Mouse (Mus musculus): ENCODE measurements around the gene Klf7. TPM values are rescaled to one million over a fixed set of nuclear protein-coding genes. Genes with fewer than 3 reads are reported as not detected.
A peak's percentile ranks its signal among the peaks of the same experiment; 100 is the strongest.

The Klf7 gene
- polyA plus RNA-seq (2015; fragmentation: Nextera tagmentation; extraction: Ambion mirVana): 19.5 and 23.5 TPM in 2 replicates

DNA sequence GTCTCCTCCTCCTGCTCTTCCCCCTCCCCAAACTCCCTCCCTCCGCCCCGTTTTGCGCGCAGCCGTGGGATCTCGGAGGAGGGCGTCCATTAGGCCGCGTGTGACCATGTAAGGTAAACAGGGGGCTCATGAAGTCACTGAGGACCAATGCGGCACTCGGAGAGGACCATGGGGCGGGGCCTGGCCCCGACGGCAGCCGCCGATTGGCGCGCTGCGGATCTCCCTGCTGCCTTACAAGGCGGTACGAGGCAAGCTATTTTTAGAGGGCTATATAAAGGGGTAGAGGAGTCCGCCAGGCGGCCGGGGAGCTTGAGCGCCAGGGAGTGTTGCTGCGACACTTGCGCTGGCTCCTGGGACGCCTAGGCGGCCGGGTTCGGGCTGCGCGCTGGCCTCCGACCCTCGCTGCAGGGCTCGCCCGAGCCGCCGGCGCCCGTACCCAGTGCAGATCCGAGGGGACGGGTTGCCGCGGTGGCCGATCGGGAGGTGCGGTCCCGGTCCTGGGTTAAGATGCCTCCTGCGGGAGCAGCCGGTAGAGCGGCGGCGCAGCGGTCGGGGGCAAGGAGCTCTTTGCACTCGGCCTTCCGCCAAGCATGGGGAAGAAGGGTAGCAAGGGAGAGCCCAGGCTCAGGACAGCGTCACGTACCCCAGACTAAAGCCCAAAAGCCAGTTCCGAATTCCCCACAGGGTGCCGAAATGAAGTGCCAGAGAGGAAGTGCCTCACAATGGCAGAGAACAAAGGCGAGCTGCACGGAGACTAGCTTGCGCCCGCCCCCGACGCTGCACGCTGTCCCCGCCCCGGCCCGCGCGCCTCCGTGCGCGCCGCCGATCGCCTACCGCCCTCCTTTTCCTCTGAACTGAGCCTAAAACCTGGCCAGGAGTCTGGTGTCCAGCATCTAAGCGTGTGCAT lies at the start of gene Klf7:
Gene Klf7, minus strand, starts transcription at position 724 of the 907 bp plus-strand sequence.
- H3K4me3 ChIP-seq: peak within 1 kb of the TSS; percentile 72
- no peaks in the 10 kb centered on the region for H3K36me3 ChIP-seq
- peak within 1 kb of the TSS; percentile 74 for H3K4me2 ChIP-seq
- ATAC-seq (ENCODE audit: insufficient number of reproducible peaks, insufficient read depth, low FRiP score, low TSS enrichment, low read depth): peak; percentile 98
- under 1% methylated on average over 77 of the region's 82 CpGs for WGBS
- H3K27me3 ChIP-seq: no peaks in the 10 kb centered on the region
- peak within 1 kb of the TSS; percentile 99 for H3K9ac ChIP-seq
- peaks cover 23% of the 10 kb centered on the region for H3K4me1 ChIP-seq
- no peaks in the 10 kb centered on the region for H3K9me3 ChIP-seq
- peak within 1 kb of the TSS; percentile 100 for H3K27ac ChIP-seq

- Histone ChIP-seq H3K36me3 (no peaks in the 10 kb centered on the region), H3K4me1 (no peaks in the 10 kb centered on the region), H3K27me3 (no peaks in the 10 kb centered on the region), H3K27ac (no peak overlapping the region), H3K9ac (no peak overlapping the region), H3K4me2 (no peak overlapping the region), H3K9me3 (no peaks in the 10 kb centered on the region), H3K4me3 (no peak overlapping the region)
- WGBS: 53% methylated on average over 5 of the region's 5 CpGs
- no peak for ATAC-seq (ENCODE audit: insufficient number of reproducible peaks, insufficient read depth, low FRiP score, low TSS enrichment, low read depth)
Measured at GRCm38 (mm10) chr1:64164526-64165062, 42.5 kb upstream of the Klf7 start.

GRCm38 (mm10) chr1:64158766-64159165 lies 36.7 kb upstream of the Klf7 start:
- no peak overlapping the region for H3K27ac ChIP-seq
- H3K4me1 ChIP-seq: no peaks in the 10 kb centered on the region
- no peaks in the 10 kb centered on the region for H3K36me3 ChIP-seq
- H3K4me2 ChIP-seq: no peak overlapping the region
- no peaks in the 10 kb centered on the region for H3K9me3 ChIP-seq
- no peak overlapping the region for H3K9ac ChIP-seq
- H3K4me3 ChIP-seq: no peak overlapping the region
- no peak for ATAC-seq (ENCODE audit: insufficient number of reproducible peaks, insufficient read depth, low FRiP score, low TSS enrichment, low read depth)
- WGBS: 49% methylated on average over 3 of the region's 3 CpGs
- H3K27me3 ChIP-seq: no peaks in the 10 kb centered on the region

DNA sequence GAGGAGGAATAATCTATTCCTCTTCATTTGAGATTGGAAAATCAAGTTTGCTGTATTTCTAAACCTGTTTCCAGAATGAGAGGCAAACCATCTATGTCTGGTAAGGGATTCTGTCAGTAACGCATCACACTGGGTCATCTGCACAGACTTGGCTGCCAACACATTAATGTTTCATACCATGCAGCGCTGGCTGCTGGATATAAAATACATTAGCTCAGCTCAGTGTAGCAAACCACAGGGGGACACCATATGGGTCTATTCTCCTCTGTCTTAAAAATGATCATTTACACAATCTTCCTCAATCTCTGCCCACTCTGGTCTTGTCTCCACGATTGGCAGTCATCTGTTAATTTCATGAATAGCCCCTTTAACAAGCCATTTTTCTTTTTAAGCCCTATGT lies 27.1 kb upstream of the Klf7 start:
- 88% methylated on average over 3 of the region's 3 CpGs for WGBS
- Histone ChIP-seq H3K9ac (no peak overlapping the region), H3K4me3 (no peak overlapping the region), H3K36me3 (no peaks in the 10 kb centered on the region), H3K4me2 (no peak overlapping the region), H3K27me3 (no peaks in the 10 kb centered on the region), H3K9me3 (no peaks in the 10 kb centered on the region), H3K27ac (no peak overlapping the region), H3K4me1 (no peaks in the 10 kb centered on the region)
- ATAC-seq (ENCODE audit: insufficient number of reproducible peaks, insufficient read depth, low FRiP score, low TSS enrichment, low read depth): no peak

- WGBS: 56% methylated on average over 6 of the region's 6 CpGs
- ATAC-seq (ENCODE audit: insufficient number of reproducible peaks, insufficient read depth, low FRiP score, low TSS enrichment, low read depth): no peak
- H3K4me2 ChIP-seq: no peak overlapping the region
Measured at GRCm38 (mm10) chr1:64142691-64143445, 20.8 kb upstream of the Klf7 start.

GRCm38 (mm10) chr1:64134439-64134838 lies 12.4 kb upstream of the Klf7 start:
- ATAC-seq (ENCODE audit: insufficient number of reproducible peaks, insufficient read depth, low FRiP score, low TSS enrichment, low read depth): no peak
- no peak overlapping the region for H3K9ac ChIP-seq
- H3K9me3 ChIP-seq: no peaks in the 10 kb centered on the region
- H3K27ac ChIP-seq: no peak overlapping the region
- H3K36me3 ChIP-seq: no peaks in the 10 kb centered on the region
- WGBS: 87% methylated on average over 1 of the region's 1 CpGs
- H3K4me2 ChIP-seq: no peak overlapping the region
- no peaks in the 10 kb centered on the region for H3K27me3 ChIP-seq
- H3K4me1 ChIP-seq: no peaks in the 10 kb centered on the region
- no peak overlapping the region for H3K4me3 ChIP-seq

More at GRCm38 (mm10) chr1:64142691-64143445, 20.8 kb upstream of the Klf7 start:
- no peaks in the 10 kb centered on the region for H3K9me3 ChIP-seq
- H3K36me3 ChIP-seq: no peaks in the 10 kb centered on the region
- H3K4me3 ChIP-seq: no peak overlapping the region
- H3K9ac ChIP-seq: no peak overlapping the region
- no peaks in the 10 kb centered on the region for H3K27me3 ChIP-seq
- no peak overlapping the region for H3K27ac ChIP-seq
- 0 out of 2 replicates have a peak, but pooled peaks cover 3% of the 10 kb centered on the region for H3K4me1 ChIP-seq

- H3K4me3 ChIP-seq: no peak overlapping the region
- H3K36me3 ChIP-seq: no peaks in the 10 kb centered on the region
- no peaks in the 10 kb centered on the region for H3K9me3 ChIP-seq
- no peak overlapping the region for H3K4me2 ChIP-seq
- WGBS: 71% methylated on average over 2 of the region's 2 CpGs
- H3K4me1 ChIP-seq: no peaks in the 10 kb centered on the region; the same call in 1 of the 2 replicates
- H3K27me3 ChIP-seq: no peaks in the 10 kb centered on the region
- no peak overlapping the region for H3K9ac ChIP-seq
- ATAC-seq (ENCODE audit: insufficient number of reproducible peaks, insufficient read depth, low FRiP score, low TSS enrichment, low read depth): no peak
- no peak overlapping the region for H3K27ac ChIP-seq
Measured at GRCm38 (mm10) chr1:64126822-64127221, 4.7 kb upstream of the Klf7 start.

DNA sequence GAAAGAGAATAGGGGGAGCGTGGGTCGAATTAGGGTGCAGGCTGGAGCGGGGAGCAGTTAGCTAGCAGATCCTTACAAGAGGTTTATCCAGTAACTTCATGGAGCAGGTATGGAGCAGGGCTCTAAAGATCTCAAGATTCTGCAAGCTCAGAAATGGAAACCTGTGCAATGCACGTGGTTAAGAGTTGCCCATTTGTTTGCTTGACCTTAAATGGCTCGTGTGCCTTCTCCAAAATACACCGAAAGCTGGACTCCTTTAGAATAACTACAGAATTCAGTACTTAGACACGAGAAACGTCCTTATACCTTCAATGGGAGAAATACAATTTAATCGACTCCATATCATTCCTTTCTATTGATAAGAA lies 366 bp upstream of the Klf7 start:
- peak overlapping the region; percentile 74 for H3K4me2 ChIP-seq
- H3K9ac ChIP-seq: peak overlapping the region; percentile 99
- no peaks in the 10 kb centered on the region for H3K27me3 ChIP-seq
- H3K36me3 ChIP-seq: no peaks in the 10 kb centered on the region
- ATAC-seq (ENCODE audit: insufficient number of reproducible peaks, insufficient read depth, low FRiP score, low TSS enrichment, low read depth): no peak
- no peaks in the 10 kb centered on the region for H3K9me3 ChIP-seq
- peak overlapping the region; percentile 100 for H3K27ac ChIP-seq
- H3K4me1 ChIP-seq: peaks cover 20% of the 10 kb centered on the region
- peak overlapping the region; percentile 72 for H3K4me3 ChIP-seq
- 22% methylated on average over 9 of the region's 9 CpGs for WGBS

GRCm38 (mm10) chr1:64120811-64121515 lies 1.1 kb downstream of the Klf7 start:
- Histone ChIP-seq H3K27ac (peak overlapping the region; percentile 100), H3K9ac (peak overlapping the region; percentile 81), H3K4me1 (peaks cover 25% of the 10 kb centered on the region), H3K4me2 (peak overlapping the region; percentile 74), H3K27me3 (no peaks in the 10 kb centered on the region), H3K36me3 (no peaks in the 10 kb centered on the region), H3K9me3 (no peaks in the 10 kb centered on the region), H3K4me3 (peak overlapping the region; percentile 72)
- no peak for ATAC-seq (ENCODE audit: insufficient number of reproducible peaks, insufficient read depth, low FRiP score, low TSS enrichment, low read depth)
- under 1% methylated on average over 25 of the region's 25 CpGs for WGBS

- ATAC-seq (ENCODE audit: insufficient number of reproducible peaks, insufficient read depth, low FRiP score, low TSS enrichment, low read depth): no peak
- WGBS: under 1% methylated on average over 13 of the region's 13 CpGs
Measured at GRCm38 (mm10) chr1:64120421-64120810, 1.7 kb downstream of the Klf7 start.

GRCm38 (mm10) chr1:64119851-64120250 lies 2.2 kb downstream of the Klf7 start:
- Histone ChIP-seq H3K9ac (peak overlapping the region; percentile 81), H3K4me3 (peak overlapping the region; percentile 72), H3K9me3 (no peaks in the 10 kb centered on the region), H3K4me1 (peaks cover 25% of the 10 kb centered on the region), H3K27me3 (no peaks in the 10 kb centered on the region), H3K27ac (peak overlapping the region; percentile 100), H3K36me3 (no peaks in the 10 kb centered on the region), H3K4me2 (peak overlapping the region; percentile 74)
- WGBS: 1% methylated on average over 8 of the region's 8 CpGs
- no peak for ATAC-seq (ENCODE audit: insufficient number of reproducible peaks, insufficient read depth, low FRiP score, low TSS enrichment, low read depth)

More at GRCm38 (mm10) chr1:64120421-64120810, 1.7 kb downstream of the Klf7 start:
- Histone ChIP-seq H3K9me3 (no peaks in the 10 kb centered on the region), H3K27ac (peak overlapping the region; percentile 100; the same call in 1 of the 2 replicates), H3K4me1 (peaks cover 25% of the 10 kb centered on the region), H3K36me3 (no peaks in the 10 kb centered on the region), H3K9ac (peak overlapping the region; percentile 81), H3K4me2 (peak overlapping the region; percentile 74), H3K4me3 (peak overlapping the region; percentile 72), H3K27me3 (no peaks in the 10 kb centered on the region)
